Mouse (Mus musculus): ENCODE measurements around the gene Prkn. TPM values are rescaled to one million over a fixed set of nuclear protein-coding genes. Genes with fewer than 3 reads are reported as not detected.
A peak's percentile ranks its signal among the peaks of the same experiment; 100 is the strongest.

Gene Prkn
- polyA plus RNA-seq, 1 experiment from 2014 or later: 1.5 TPM

DNA sequence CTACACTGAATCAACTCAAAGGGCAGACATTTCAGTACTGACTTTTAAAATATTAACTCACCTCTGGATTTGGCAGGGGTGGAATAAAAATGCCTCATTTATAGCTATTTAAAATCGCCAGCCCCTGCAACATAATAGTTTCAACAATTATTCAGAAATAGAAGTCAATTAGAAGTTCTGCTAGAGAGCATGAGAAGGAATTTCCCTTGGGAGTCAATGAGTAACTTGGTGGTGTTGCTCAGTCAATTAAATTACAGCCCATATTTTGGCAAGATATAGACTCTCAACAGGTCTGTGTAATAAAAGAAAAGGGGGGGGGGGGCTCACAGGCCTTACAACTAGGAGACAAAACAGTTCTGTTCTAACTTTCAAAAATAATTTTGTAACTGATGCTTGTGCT is 821.7 kb downstream of the Prkn start:
- Histone ChIP-seq H3K27me3 (replicated peaks) (no peaks in the 10 kb centered on the region), H3K4me2 (replicated peaks) (no peak overlapping the region), H3K36me3 (no peaks in the 10 kb centered on the region), H3K4me3 (replicated peaks) (no peak overlapping the region), H3K9ac (no peak overlapping the region), H3K4me1 (replicated peaks) (no peaks in the 10 kb centered on the region), H3K9me3 (no peaks in the 10 kb centered on the region), H3K27ac (no peak overlapping the region)
- ATAC-seq: no peak
- WGBS: 77% methylated on average over 1 of the region's 1 CpGs

DNA sequence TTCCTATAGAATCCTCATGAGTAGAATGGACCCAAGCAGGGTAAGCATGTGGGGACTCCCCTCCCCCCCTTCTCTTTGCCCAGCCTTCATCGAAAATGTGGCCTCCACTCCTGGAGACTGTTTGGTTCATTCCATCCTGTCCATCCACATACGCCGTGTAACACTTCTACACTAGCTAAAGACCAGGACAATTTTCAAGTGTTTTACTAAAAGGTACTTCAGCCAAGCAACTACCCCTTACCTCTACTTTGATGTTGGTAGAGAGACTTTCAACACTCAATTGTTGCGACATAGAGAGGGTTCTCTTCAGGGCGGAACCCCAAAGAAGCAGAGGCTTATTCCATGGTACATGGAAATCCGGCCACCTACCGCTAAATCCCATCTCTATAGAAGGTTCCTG is 823.3 kb downstream of the Prkn start:
- 91% methylated on average over 7 of the region's 7 CpGs for WGBS
- H3K9me3 ChIP-seq: no peaks in the 10 kb centered on the region
- no peaks in the 10 kb centered on the region for H3K27me3 ChIP-seq (replicated peaks)
- no peaks in the 10 kb centered on the region for H3K36me3 ChIP-seq
- H3K4me3 ChIP-seq (replicated peaks): no peak overlapping the region
- H3K9ac ChIP-seq: no peak overlapping the region
- no peaks in the 10 kb centered on the region for H3K4me1 ChIP-seq (replicated peaks)
- ATAC-seq: no peak
- H3K4me2 ChIP-seq (replicated peaks): no peak overlapping the region
- no peak overlapping the region for H3K27ac ChIP-seq

- no peaks in the 10 kb centered on the region for H3K27me3 ChIP-seq (replicated peaks)
- ATAC-seq: no peak
- no peaks in the 10 kb centered on the region for H3K9me3 ChIP-seq
- 40% methylated on average over 20 of the region's 20 CpGs for WGBS
- H3K27ac ChIP-seq: no peak overlapping the region
- H3K9ac ChIP-seq: no peak overlapping the region
- H3K4me1 ChIP-seq (replicated peaks): no peaks in the 10 kb centered on the region
- H3K4me2 ChIP-seq (replicated peaks): peak overlapping the region; percentile 47
- H3K36me3 ChIP-seq: no peaks in the 10 kb centered on the region
- H3K4me3 ChIP-seq (replicated peaks): no peak overlapping the region
These were observed 824.6 kb downstream of the Prkn start for GRCm38 (mm10) chr17:11664610-11665345.

- H3K9ac ChIP-seq: no peak overlapping the region
- WGBS: 91% methylated on average over 6 of the region's 6 CpGs
- H3K36me3 ChIP-seq: no peaks in the 10 kb centered on the region
- H3K4me3 ChIP-seq (replicated peaks): no peak overlapping the region
- H3K4me2 ChIP-seq (replicated peaks): no peak overlapping the region
- no peak overlapping the region for H3K27ac ChIP-seq
- H3K4me1 ChIP-seq (replicated peaks): no peaks in the 10 kb centered on the region
- no peaks in the 10 kb centered on the region for H3K27me3 ChIP-seq (replicated peaks)
- no peak for ATAC-seq
- H3K9me3 ChIP-seq: no peaks in the 10 kb centered on the region
These were observed 839.5 kb downstream of the Prkn start for GRCm38 (mm10) chr17:11679716-11680115.

GRCm38 (mm10) chr17:11680456-11680855 is 840.3 kb downstream of the Prkn start:
- Histone ChIP-seq H3K4me3 (replicated peaks) (no peak overlapping the region), H3K36me3 (no peaks in the 10 kb centered on the region), H3K4me2 (replicated peaks) (no peak overlapping the region), H3K9ac (no peak overlapping the region), H3K4me1 (replicated peaks) (no peaks in the 10 kb centered on the region), H3K27ac (no peak overlapping the region), H3K9me3 (no peaks in the 10 kb centered on the region), H3K27me3 (replicated peaks) (no peaks in the 10 kb centered on the region)
- ATAC-seq: no peak
- 79% methylated on average over 9 of the region's 9 CpGs for WGBS

DNA sequence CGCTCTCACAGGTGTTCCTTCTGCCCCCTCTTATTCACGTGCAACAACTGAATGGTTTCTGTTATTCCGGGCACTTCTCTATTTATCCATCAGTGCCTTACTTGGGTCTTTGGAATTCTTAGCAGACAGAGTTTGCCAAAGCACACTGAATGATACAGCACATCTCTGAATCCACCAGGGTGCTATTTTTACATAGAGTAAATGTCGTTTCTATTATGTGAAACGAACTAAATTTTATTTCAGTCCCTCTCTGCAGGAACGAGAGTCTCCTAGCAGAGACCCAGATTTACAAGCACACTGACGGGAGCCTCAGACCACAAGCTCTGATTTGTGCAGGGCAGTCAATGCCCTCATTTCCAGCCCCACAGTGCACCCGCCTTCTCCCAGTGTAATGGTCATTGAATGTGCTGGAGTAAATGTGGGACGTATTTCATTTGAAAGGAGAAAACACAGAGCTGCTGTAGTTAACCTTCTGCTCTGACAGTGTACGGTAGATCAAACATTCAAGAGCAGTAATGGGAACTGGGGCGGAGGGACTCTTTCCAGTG is 841.7 kb downstream of the Prkn start:
- ATAC-seq: no peak
- no peak overlapping the region for H3K9ac ChIP-seq
- H3K4me1 ChIP-seq (replicated peaks): no peaks in the 10 kb centered on the region
- H3K4me2 ChIP-seq (replicated peaks): no peak overlapping the region
- no peaks in the 10 kb centered on the region for H3K9me3 ChIP-seq
- 57% methylated on average over 11 of the region's 11 CpGs for WGBS
- H3K27ac ChIP-seq: no peak overlapping the region
- no peak overlapping the region for H3K4me3 ChIP-seq (replicated peaks)
- no peaks in the 10 kb centered on the region for H3K27me3 ChIP-seq (replicated peaks)
- H3K36me3 ChIP-seq: no peaks in the 10 kb centered on the region

GRCm38 (mm10) chr17:11705005-11705404 is 864.8 kb downstream of the Prkn start:
- Histone ChIP-seq H3K36me3 (no peaks in the 10 kb centered on the region), H3K27me3 (replicated peaks) (no peaks in the 10 kb centered on the region), H3K9me3 (no peaks in the 10 kb centered on the region), H3K4me3 (replicated peaks) (no peak overlapping the region), H3K9ac (no peak overlapping the region), H3K4me2 (replicated peaks) (no peak overlapping the region), H3K27ac (no peak overlapping the region), H3K4me1 (replicated peaks) (no peaks in the 10 kb centered on the region)
- 83% methylated on average over 4 of the region's 4 CpGs for WGBS
- no peak for ATAC-seq

- Histone ChIP-seq H3K36me3 (no peaks in the 10 kb centered on the region), H3K9ac (no peak overlapping the region), H3K9me3 (no peaks in the 10 kb centered on the region), H3K4me3 (replicated peaks) (no peak overlapping the region), H3K4me2 (replicated peaks) (no peak overlapping the region), H3K4me1 (replicated peaks) (no peaks in the 10 kb centered on the region), H3K27ac (no peak overlapping the region), H3K27me3 (replicated peaks) (no peaks in the 10 kb centered on the region)
- no peak for ATAC-seq
- 81% methylated on average over 9 of the region's 9 CpGs for WGBS
These were observed 865.6 kb downstream of the Prkn start for GRCm38 (mm10) chr17:11705761-11706160.

- Histone ChIP-seq H3K9me3 (no peaks in the 10 kb centered on the region), H3K4me1 (replicated peaks) (no peaks in the 10 kb centered on the region), H3K36me3 (no peaks in the 10 kb centered on the region), H3K27me3 (replicated peaks) (no peaks in the 10 kb centered on the region), H3K9ac (no peak overlapping the region), H3K4me3 (replicated peaks) (no peak overlapping the region), H3K4me2 (replicated peaks) (no peak overlapping the region), H3K27ac (no peak overlapping the region)
- no peak for ATAC-seq
- 60% methylated on average over 4 of the region's 4 CpGs for WGBS
These were observed 871.9 kb downstream of the Prkn start for GRCm38 (mm10) chr17:11712066-11712465.

- WGBS: 81% methylated on average over 6 of the region's 6 CpGs
- H3K27me3 ChIP-seq (replicated peaks): no peaks in the 10 kb centered on the region
- no peak overlapping the region for H3K27ac ChIP-seq
These were observed 879.6 kb downstream of the Prkn start for GRCm38 (mm10) chr17:11719801-11720200.

GRCm38 (mm10) chr17:11721906-11722305 is 881.7 kb downstream of the Prkn start:
- no peaks in the 10 kb centered on the region for H3K36me3 ChIP-seq
- WGBS: 21% methylated on average over 5 of the region's 5 CpGs
- no peak for ATAC-seq
- no peaks in the 10 kb centered on the region for H3K9me3 ChIP-seq
- no peak overlapping the region for H3K4me2 ChIP-seq (replicated peaks)
- H3K4me3 ChIP-seq (replicated peaks): no peak overlapping the region
- no peak overlapping the region for H3K27ac ChIP-seq
- H3K27me3 ChIP-seq (replicated peaks): no peaks in the 10 kb centered on the region
- no peaks in the 10 kb centered on the region for H3K4me1 ChIP-seq (replicated peaks)
- no peak overlapping the region for H3K9ac ChIP-seq

More at GRCm38 (mm10) chr17:11719801-11720200, 879.6 kb downstream of the Prkn start:
- no peak for ATAC-seq
- no peaks in the 10 kb centered on the region for H3K4me1 ChIP-seq (replicated peaks)
- no peaks in the 10 kb centered on the region for H3K9me3 ChIP-seq
- no peak overlapping the region for H3K4me2 ChIP-seq (replicated peaks)
- no peak overlapping the region for H3K9ac ChIP-seq
- no peaks in the 10 kb centered on the region for H3K36me3 ChIP-seq
- no peak overlapping the region for H3K4me3 ChIP-seq (replicated peaks)

DNA sequence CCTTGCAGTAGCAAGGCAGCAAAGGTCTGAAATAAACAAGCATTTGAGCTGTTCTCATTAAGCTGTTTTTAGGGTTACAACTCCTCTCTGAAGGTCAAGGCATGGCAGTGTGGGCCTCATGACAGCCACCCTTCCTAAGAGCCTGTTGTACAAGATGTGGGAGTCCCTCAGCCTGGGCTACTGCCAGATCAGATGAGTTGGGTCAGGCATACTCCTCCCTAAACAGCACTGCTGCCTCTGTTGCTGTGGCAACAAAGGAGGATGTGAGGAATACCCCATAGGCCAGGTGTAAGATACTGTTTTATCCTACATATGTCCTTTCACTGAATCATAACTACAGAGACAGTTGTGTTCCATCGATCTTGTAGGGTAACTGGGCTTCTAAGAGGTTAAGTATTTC is 882.3 kb downstream of the Prkn start:
- ATAC-seq: no peak
- no peak overlapping the region for H3K4me2 ChIP-seq (replicated peaks)
- no peak overlapping the region for H3K27ac ChIP-seq
- H3K4me1 ChIP-seq (replicated peaks): no peaks in the 10 kb centered on the region
- no peak overlapping the region for H3K9ac ChIP-seq
- no peaks in the 10 kb centered on the region for H3K27me3 ChIP-seq (replicated peaks)
- no peaks in the 10 kb centered on the region for H3K9me3 ChIP-seq
- H3K4me3 ChIP-seq (replicated peaks): no peak overlapping the region
- H3K36me3 ChIP-seq: no peaks in the 10 kb centered on the region
- WGBS: 100% methylated on average over 1 of the region's 1 CpGs

DNA sequence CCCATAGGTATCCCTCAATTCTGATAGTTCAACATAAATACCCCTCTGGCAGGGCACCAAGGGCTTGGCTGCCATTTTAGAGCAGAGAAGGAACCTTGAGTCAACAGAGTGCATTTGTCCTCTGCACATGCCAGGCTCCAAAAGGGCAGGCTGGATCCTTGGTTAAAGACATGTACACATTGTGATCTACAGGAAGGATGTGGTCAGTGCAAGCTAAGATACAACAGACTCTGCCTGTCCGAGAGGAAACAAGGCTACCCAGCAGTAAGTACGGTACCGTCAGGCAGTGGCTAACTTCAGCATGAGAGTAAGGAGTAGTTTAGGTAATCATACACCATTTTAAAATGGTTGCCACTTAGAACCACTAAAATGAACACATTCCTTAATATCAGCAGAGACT is 884.0 kb downstream of the Prkn start:
- 71% methylated on average over 3 of the region's 3 CpGs for WGBS
- no peak for ATAC-seq

More for the DNA sequence above, 884.0 kb downstream of the Prkn start:
- Histone ChIP-seq H3K27ac (no peak overlapping the region), H3K4me2 (replicated peaks) (no peak overlapping the region), H3K9me3 (no peaks in the 10 kb centered on the region), H3K9ac (no peak overlapping the region), H3K4me3 (replicated peaks) (no peak overlapping the region), H3K4me1 (replicated peaks) (no peaks in the 10 kb centered on the region), H3K27me3 (replicated peaks) (no peaks in the 10 kb centered on the region), H3K36me3 (no peaks in the 10 kb centered on the region)
